Mouse (Mus musculus) retina, postnatal 1 day (tissue): ENCODE data around the gene Tcf7l2.

ENCODE experiments used
- DNase-seq: peaks from one replicate; pipeline ENCODE4 v3.0.0-alpha.2; 2012

Gene Tcf7l2

DNA sequence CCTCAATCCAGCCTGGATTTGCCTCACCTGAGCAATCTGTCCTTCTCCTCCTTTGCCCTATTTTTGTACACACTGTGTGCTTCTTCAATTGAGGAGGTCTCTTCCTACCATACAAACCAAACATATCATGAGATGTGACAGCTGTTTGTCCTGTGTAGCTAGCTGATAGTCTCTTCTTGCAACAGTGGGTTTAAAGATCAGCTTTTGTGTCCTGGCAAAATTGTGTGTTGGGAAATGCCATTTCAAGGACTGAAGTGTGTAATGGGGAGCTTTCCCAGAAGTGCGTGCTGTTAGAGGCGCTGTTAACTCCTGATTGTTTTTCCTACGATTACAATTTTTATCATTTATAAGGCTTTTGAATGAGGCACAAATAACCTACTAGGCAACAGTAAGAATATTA lies 174.6 kb downstream of the Tcf7l2 start:
- DNase-seq: no peak

DNA sequence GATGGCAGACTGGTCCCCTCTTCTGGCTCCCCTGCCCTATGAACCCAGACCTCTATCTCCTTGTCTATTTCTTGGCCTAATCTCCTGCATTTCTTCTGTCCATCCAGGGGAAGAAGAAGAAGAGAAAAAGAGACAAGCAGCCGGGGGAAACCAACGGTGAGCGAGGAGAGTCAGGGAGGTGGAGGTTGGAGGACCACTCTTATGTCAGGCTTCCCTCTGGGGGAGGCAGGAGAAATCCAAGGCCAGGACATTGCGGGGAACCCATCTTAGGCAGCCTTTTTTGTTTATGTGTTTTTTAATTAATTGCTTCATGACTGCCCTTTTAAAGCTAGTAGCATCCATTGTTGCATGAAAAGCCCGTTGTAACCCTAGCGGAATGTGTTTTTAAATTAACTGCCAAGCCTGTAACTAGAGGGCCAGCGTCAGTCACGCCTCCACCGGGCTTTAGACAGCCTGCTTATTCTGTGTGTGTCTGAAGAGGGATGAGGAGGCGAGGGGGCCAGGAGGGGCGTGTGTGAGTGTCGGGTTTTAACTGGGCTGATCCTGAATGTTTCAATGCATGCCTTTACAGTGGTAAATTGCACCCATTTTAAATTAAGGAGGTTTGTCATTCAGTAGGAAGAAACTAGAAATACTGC lies 182.3 kb downstream of the Tcf7l2 start:
- peak; percentile 63 for DNase-seq

DNA sequence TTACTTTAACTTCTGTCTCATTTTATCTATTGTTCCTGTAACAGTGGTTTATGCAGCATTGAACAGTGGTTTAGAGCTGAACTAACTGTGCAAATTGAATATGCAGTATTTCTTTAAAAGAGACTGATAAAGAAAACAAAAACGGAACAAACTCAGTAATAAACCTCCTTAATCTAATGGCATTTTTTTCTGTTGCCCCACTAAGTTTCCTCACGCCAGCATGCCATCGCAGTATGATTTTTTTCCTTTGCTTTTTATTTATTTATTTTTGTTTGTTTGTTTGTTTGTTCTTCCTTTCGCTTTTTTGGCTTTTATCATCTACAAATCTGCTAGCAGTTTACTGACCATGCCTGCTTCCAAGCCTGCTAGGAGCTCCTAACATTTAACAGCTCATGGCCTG lies 183.2 kb downstream of the Tcf7l2 start:
- no peak for DNase-seq

DNA sequence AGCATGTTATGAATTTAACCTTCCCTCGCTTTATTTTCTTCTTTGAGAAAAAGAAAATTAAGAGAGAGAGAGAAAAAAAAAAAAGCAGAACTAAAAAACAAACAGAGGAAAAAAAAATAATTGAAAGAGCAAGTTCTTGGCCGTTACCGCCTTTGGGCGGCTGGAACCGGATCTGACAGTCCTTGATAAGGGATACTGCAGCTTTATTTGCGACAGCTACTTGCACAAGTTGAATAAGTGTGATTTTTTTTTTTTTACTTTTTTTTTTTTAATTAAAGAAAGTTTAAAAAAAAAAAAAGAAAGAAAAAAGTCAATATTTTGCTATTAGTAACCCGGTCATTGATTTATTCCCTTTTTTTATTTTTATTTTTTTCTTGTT lies 183.8 kb downstream of the Tcf7l2 start:
- DNase-seq: no peak

DNA sequence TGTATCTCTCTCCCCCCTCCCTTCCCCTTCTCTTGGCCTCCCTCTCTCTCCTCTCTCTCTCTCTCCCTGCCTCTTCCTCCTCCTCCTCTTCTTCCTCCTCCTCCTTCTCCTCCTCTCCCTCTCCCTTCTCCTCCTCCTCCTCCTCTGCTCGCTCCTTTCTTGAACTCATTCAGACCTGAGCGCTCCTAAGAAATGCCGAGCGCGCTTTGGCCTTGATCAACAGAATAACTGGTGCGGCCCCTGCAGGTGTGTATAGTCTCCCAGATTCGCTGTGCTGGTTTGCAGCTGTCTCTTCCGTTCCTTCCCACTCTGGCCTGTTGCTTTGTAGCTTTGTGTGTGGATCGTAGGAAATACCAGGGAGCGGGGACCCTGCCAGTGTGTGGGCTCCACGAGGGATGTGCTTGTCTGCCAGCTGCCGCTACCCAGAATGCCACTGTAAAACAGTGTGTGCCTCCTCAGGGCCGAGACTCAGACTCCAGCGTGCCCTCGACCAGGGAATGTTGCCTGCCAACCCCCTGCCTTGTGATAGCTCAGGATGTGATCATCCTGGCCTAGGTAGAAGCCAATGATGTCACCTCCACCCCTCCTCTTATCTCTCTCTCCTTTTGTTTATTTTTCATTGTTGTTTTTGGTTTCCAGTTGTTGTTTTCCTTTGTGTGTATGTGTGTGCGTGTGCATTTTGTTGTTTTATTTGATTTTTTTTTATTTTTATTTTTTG lies 184.3 kb downstream of the Tcf7l2 start:
- DNase-seq: no peak

DNA sequence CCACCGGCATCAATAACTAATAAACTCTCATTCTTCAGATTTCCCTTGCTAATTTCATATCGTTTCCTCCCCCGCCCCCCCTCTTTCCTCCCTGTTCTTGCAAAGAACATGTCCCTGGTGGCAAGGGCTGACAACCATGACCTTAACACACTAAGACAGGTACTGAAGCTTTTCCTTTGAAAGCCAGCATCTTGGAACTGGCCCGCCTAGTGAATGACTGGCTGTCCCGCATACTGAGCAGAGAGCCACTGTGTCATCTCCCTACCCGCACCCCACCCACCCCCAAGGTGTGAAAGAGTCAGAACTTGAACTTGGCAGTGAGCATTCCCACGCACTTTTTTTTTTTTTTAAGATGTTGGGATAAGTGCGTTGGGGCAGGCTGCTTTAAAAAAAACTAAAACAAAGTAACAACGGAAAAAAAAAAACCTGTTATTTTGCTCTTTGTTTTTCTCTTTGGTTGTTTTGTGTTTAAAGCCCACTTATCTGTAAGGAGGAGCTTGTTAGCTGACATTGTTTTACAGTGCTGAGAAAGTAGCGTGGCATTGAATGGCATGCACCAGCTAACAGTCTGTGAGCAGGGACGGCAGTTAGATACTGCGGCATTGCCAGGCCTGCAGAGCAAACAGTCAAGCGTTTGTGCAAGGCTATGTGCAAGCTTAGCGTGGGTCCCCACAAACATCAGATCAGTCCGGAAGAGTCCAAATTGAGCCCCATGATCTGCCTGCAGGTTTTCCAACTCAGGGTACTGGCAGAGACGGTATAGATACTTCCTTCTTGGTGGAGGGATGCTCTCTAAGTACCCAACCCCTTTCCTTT lies 185.4 kb downstream of the Tcf7l2 start:
- DNase-seq: no peak

DNA sequence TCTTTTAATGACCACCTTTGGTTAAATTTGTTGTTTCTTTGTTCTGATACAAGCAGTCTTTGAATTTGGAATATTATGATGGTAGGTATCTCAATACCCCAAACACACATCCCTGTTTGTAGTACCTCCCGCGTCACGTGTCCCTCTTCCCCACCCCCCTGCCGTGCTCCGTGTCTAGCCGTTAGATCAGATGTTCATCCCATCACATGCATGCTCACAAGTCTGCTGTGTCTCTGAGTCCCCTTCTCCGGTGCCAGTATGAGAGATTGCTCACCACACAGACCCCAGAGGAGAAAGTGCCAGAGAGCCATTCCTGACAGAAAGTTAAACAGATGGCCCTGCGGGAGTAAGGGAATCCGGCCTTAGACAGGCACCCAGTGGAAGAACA lies 186.0 kb downstream of the Tcf7l2 start:
- DNase-seq: no peak

DNA sequence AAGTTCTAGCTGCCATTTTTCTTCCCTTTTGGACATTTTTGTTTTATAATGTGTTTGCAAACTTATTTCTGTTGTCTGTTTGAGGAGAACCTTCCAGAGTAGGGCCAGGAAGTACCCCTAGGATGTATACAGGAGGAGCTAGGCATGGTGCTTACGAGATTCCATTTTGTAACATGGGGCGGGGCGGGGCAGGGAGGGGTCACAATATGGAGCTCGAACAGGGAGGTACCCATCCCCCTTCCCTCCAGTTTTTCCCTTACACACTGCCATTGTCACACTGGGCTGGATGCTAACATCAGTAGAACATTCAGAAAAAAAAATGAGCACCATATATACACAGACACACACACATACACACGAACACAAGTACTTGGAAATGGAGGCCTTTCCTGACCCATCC lies 187.1 kb downstream of the Tcf7l2 start:
- no peak for DNase-seq

DNA sequence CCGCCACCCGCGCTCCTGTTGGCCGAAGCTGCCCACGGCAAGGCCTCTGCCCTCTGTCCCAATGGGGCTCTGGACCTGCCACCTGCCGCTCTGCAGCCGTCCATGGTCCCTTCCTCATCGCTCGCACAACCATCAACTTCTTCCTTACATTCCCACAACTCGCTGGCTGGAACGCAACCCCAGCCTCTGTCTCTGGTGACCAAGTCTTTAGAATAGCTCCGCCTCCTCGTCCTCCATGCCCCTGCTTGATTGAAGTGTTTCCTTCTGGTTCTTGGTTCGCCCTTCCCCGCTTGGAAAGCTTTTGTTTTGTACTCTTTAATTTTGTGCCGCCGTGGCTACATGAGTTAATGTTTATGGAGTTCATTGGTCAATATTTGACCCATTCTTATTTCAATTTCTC lies 190.0 kb downstream of the Tcf7l2 start:
- no peak for DNase-seq

DNA sequence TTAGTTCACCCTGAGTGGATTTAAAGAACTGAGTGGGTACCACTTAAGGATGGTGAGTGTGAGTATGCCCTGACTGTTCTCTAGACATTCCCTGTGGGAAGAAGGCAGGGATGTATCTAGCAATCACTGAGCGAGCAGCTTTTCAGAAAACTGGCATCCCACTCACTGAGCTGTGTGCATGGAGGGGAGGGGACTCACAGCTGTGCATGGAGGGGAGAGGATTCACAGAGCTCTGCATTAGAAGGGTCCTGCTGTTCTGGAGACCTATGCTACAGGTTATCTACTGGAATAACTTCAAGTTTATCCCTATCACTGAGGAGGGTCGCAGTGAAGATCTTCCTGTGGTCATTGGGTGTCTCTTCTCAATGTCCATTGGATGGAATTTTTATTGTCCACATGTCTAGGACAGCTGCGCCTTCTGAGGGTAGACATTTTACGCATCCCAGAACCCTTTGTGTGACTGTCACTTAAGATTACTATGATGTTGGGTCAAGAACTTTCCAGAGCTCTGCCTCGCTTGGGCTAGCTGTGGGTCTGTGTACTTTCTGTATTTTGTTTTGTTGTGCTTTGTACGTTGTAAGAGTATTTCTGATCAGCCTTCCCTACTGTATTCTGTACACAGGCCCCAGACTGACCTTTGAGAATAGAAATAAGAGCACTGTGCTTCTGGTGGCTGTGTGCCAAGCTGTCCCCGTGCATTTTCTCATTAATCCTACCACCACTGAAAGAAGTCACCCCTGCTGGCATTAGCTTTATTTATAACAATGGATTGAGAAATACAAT lies 192.5 kb downstream of the Tcf7l2 start:
- DNase-seq: peak; percentile 97

DNA sequence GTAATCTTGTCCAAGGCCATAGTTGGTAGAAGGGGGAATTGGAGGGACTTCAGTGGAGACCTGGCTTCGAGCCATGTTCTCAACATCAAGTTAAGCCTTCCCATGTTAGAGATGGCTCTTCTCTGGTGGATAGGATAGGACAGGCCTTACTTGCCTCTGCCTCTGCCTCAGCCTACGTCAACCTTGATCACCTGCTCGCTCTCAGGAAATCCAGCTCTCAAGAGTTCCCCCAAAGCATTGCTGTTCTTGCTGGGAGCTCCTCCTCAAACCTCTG lies 193.0 kb downstream of the Tcf7l2 start:
- DNase-seq: no peak

DNA sequence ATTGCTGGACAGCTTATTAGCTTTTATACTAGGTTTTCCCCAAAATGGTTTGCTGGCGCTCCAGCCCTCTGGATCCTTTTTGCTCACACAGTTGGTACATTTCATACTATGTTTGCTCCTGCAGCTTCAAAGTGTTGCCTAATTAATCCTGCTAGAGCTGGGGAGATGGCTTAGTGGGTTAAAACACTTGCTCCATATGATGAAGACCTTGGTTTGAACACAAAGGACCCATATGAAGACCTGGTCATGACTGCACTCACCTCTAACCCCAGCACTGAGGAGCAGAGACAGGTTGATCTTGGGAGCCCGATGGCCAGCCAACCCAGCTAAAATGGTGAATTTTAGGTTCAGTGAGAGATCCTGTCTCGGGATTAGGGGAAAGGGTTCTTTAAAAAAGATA lies 195.4 kb downstream of the Tcf7l2 start:
- DNase-seq: no peak

DNA sequence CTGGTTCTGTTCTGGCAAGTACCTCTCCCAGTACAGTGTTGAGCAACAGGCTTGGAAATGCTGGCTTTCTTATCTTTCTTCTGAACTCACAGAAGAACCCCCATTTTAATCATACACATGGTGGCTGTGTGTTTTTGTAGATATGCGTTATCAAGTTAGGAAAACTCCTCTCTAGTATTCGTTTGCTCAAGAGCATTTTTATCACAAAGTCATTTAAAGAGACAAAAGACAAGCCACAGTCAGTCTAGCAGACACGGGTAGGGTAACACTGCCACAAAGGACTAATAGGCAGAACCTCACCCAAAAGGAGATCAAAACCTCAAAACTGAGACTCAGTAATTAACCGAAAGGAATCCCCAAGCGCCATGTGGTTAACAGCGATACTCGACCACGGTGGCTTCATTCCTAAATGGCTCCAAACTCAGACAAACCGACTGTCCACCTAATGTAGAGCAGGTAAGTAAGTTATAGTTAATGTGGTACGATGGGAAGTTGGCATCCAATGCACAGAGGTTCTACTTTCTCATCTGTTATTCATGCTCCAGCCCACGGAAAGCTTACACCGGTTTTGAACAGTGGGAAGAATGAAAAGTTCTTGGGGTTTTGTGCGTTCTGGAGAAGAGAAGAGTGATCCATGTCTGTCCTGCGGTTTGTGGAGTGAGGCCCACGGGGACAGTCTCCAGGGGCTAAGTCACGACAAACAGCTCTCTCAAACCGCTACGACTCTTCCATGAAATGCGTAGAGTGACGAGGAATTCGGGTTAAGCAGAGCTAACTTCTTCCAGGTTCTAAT lies 196.8 kb downstream of the Tcf7l2 start:
- DNase-seq: no peak

DNA sequence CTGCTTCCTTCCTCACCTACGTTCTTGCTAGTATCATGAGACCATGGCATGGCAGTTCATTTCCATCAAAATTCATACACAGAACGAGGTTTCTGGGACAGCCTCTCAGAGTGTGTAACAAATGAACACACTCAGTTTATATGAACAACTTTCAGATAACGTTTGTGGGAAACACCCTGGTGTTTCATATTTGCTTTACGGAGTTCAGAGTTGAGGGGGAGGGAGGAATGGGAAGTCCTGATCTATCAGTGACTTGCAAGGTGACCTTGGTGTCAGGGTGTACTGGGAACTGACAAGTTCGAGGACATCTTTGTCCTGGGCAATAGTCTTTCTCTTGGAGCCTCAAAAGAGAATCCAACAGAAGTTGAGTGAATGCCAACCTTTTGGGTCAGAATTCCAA lies 197.5 kb downstream of the Tcf7l2 start:
- no peak for DNase-seq

DNA sequence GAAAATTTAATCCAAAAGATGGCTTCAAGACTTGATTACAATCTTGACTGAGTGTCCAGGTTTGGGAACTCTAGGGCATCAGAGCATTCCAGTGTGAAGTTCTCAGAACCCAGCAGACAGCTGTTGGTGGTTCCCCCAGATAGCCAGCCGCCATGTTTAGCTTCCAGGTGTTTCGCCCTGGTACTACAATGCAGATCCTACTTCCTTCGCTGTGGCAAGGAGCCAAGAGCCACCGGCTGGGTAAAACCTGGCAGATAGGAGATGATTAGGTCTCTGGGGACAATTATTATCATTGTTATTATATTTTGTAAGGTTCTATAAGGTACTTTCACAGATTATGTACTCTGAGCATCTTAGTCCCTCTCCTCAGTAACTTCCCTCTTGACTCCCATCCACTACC lies 198.1 kb downstream of the Tcf7l2 start:
- DNase-seq: no peak

DNA sequence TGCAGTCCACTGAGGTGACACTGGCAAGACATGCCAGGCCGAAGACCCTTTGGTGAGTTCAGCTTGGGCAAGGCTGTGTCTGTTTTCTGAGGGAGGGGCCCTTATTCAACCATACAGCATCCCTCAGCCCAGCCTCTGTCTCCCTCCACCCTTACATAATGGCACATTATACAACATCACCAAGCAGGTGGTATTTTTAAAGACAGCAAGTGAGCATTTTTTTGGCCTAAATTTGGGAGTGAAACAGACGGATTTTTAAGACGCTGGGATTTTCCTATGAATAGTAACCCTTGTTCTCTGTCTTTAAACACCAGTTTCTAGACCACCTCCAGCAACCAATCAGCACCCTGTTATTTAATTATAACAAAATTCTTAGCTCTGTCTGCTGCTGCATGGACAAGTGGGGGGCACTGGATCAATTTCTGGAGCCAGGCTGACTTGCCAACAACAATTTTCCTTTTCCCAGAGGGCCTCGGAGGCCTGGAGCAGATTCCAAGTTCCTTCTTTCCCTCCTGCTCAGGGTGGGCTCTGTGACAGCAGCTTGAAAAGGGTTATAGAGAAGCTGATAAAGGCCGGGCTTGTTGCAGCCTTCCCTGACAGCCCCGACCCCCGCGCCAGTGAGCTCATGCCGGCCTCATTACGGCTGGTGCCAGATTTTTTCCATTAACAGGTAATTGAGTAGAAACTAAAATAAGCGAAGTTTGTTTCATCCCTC lies 199.1 kb downstream of the Tcf7l2 start:
- peak; percentile 55 for DNase-seq

DNA sequence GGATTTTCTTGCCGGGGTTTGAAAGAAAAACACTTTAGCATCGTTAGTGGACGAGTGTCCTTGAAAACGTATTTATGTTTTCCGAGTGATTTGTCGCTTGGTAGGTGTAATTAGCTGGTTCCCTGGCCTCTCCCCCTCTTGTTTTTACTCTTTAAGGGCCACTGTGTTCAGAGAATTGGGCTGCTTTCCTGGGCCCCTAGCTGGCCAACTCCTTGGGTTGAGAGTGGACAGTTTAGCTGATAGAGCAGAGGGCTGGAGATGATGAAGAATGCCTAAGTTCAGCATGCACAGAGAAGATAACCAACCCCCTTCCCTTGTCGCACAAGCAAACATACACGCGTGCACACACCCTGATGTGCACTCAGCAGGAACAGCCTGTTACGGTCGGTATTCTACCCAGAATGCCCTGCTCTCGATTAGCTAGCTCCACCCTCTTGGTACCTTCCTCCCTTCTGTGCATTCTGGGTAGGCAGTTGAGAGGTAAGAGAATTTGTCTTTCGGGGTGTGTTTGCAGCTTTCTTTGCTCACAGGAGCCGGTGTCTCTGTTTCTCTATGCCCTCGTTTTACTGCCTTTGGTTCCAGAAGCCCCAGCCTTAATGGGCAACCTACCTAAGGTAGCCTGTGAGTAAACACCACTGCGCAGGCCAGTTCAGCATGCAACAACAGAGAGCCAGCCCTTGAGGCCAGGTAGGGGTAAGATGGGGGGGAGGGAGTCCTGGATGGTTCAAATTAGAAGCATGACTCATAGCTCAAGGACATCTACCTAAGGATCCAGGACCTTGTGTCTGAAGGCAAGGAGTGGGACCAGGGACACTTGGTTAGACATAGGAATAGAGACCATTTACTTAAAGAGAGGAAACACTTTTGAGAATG lies 199.9 kb downstream of the Tcf7l2 start:
- peak; percentile 36 for DNase-seq

DNA sequence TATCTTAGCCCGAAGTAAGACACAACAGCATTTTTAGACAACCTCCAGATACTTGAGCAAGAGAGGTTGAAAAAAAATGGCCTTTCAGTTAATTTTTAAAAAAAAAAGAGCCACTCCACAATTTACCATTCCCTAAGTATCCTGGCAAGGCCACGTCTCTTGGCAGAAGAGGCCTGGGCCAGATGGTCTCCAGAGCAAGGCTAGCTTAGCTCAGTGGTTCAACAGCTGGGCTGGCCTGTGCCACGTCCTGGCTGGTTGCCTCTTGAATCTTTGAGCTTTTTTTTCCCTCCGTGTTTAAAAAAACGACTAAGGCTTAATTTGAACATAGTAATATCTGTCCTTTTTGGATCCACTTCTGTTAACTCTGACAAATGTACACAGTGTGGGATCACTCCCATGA lies 209.8 kb downstream of the Tcf7l2 start:
- DNase-seq: no peak

DNA sequence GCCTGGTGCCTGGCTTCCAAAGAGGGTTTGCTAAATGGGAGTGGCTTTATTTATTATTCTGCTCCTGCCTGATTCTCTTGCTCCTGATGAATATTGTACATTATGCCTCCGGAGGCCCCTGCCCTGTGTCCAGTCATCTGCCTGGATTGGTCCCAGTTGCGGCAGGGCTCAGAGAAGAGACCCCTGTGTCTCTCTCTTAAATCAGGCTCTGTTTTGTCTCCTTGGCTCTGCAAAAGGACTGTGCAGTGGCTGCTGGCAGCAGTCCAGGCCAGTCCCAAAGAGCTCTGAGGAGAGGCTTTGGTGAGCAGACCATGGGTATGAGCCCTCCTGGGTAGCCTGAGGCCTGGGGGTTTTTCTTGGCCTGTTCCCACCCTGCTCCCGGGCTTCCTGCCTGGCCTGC lies 211.6 kb downstream of the Tcf7l2 start:
- DNase-seq: no peak

DNA sequence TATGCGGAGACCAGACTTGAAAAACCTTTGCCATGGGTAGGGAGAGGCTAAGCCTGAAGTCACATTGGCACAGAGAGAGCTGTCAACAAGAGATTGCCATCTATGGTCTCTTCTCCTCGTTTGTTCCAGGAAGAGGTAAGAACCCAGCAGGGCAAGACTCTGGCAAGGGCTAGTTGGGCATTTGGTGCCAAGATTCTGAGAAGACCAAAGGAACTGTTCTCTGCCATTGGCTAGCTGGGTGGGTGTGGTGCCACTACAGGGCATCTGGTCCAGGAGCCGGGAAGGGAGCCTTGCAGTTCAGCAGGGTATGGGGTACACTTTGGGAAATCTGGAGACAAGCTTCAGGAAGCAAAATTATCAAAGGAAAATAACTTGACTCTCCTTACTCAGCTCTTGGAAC lies 213.5 kb downstream of the Tcf7l2 start:
- DNase-seq: no peak

DNA sequence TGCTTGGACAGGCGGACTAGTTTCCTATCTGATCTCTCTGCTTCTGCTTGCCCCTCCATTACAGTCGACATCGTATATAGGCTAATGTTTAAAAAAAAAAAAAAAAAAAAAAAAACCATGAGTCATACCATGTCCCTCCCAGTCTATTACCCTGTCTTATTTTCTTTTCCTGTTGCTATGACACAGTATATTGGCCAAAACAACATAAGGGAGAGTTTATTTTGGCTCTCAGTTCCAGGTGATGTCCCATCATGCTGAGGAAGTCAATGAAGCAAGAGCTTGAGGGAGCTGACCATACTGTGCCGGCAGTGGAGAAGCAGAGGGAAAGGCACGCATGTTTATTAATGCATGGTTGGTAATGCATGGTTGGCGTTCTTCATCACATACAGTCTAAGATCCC lies 215.1 kb downstream of the Tcf7l2 start:
- DNase-seq: no peak
